Mouse (Mus musculus) retina, embryonic 14.5 days (tissue): ENCODE measurements around the gene Krt76.

ENCODE experiments used
- DNase-seq: peaks from one replicate; pipeline ENCODE4 v3.0.0-alpha.2; 2015; ENCODE audit warnings: low spot score

The Krt76 gene

GRCm38 (mm10) chr15:101892820-101893219 is at the start of gene Krt76:
TSS of gene Krt76 (minus strand) at chr15:101892920.
- no peak for DNase-seq

- DNase-seq: no peak
These were observed 49.2 kb upstream of the Krt76 start for GRCm38 (mm10) chr15:101941948-101942347.

GRCm38 (mm10) chr15:101940274-101940829 is 47.6 kb upstream of the Krt76 start, which contains the start of gene Krt79:
TSS of gene Krt79 (minus strand) at chr15:101940324.
- DNase-seq: no peak

- DNase-seq: no peak
These were observed 46.0 kb upstream of the Krt76 start for GRCm38 (mm10) chr15:101938600-101939308.

GRCm38 (mm10) chr15:101933024-101933423 is 40.3 kb upstream of the Krt76 start:
- no peak for DNase-seq

- DNase-seq: peak; percentile 39
These were observed 36.9 kb upstream of the Krt76 start for GRCm38 (mm10) chr15:101929666-101930065.

GRCm38 (mm10) chr15:101929087-101929486 is 36.4 kb upstream of the Krt76 start:
- DNase-seq: no peak

GRCm38 (mm10) chr15:101927340-101928080 is 34.8 kb upstream of the Krt76 start:
- DNase-seq: no peak

GRCm38 (mm10) chr15:101925041-101925440 is 32.3 kb upstream of the Krt76 start:
- DNase-seq: no peak

GRCm38 (mm10) chr15:101924635-101925034 is 31.9 kb upstream of the Krt76 start, which contains the start of gene Krt4:
TSS of gene Krt4 (minus strand) at chr15:101924735.
- no peak for DNase-seq

- DNase-seq: no peak
These were observed 29.6 kb upstream of the Krt76 start for GRCm38 (mm10) chr15:101922296-101922695.

- no peak for DNase-seq
These were observed 23.4 kb upstream of the Krt76 start for GRCm38 (mm10) chr15:101916072-101916471.

- DNase-seq: no peak
These were observed 12.1 kb upstream of the Krt76 start for GRCm38 (mm10) chr15:101904849-101905248.

- peak; percentile 39 for DNase-seq
These were observed 9.7 kb upstream of the Krt76 start for GRCm38 (mm10) chr15:101902171-101903149.

- DNase-seq: no peak
These were observed 2.5 kb upstream of the Krt76 start for GRCm38 (mm10) chr15:101895216-101895615.

GRCm38 (mm10) chr15:101879776-101880175 is 12.9 kb downstream of the Krt76 start:
- peak; percentile 68 for DNase-seq

GRCm38 (mm10) chr15:101878041-101878440 is 14.7 kb downstream of the Krt76 start:
- DNase-seq: no peak

- DNase-seq: no peak
These were observed 18.3 kb downstream of the Krt76 start for GRCm38 (mm10) chr15:101874383-101874782.

GRCm38 (mm10) chr15:101873231-101873630 is 19.5 kb downstream of the Krt76 start:
- no peak for DNase-seq

- DNase-seq: peak; percentile 21
These were observed 23.3 kb downstream of the Krt76 start, which contains the start of gene Krt77 for GRCm38 (mm10) chr15:101869431-101869830. TSS of gene Krt77 (minus strand) at chr15:101869705.

- DNase-seq: no peak
These were observed 26.0 kb downstream of the Krt76 start for GRCm38 (mm10) chr15:101866754-101867153.
